ENCODE assay signal across 13 mouse cellular contexts in the genomic region with DNA sequence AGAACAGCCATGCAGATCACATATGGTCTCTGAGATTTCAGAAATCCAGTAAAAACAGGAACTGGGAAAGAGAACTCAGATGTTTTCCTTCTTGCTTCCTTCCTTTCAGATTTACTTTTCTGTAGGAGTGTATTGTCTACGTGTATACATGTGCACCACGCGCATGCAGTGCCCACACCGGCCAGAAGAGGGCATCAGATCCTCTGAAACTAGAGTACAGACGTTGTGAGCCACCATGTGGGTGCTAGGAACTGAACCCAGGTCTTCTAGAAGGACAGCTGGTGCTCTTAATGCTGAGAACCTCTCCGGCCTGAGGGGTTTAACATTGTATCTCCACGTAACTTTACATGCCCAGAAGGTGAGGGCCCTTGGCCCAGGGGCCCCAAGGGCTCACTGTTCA. TPM values are rescaled to one million over a fixed set of nuclear protein-coding genes. Genes with fewer than 3 reads are reported as not detected.
DNase-seq lines count a peak whose midpoint lies in the region; ATAC-seq and TF ChIP-seq lines count a peak whose summit lies in the region.
"Had no signal": no experiment of that assay in that cellular context is flagged by ENCODE, and none has a peak within 500 bp of the region (broad histone marks: within the 10 kb centered on the region; RNA-seq: fewer than 3 reads in every experiment).

No protein-coding gene starts in this region.

- TF ChIP-seq CTCF in heart, postnatal 0 days (IDR thresholded peaks at IDR 0.05; ENCODE audit: low read depth), result peak; percentile 9; the same call in 1 of the 2 replicates
- peak; percentile 44 for TF ChIP-seq CTCF in lung, postnatal 0 days (IDR thresholded peaks at IDR 0.05)

- H3K4me1 ChIP-seq in heart, postnatal 0 days (ENCODE audit: control insufficient read depth, insufficient read depth), result no peaks in the 10 kb centered on the region
- no peaks in the 10 kb centered on the region for H3K4me1 ChIP-seq in lung, postnatal 0 days (ENCODE audit: insufficient read depth, low read depth, low read length)
- H3K4me1 ChIP-seq in forebrain, embryonic 10.5 days, result no peaks in the 10 kb centered on the region
- H3K4me1 ChIP-seq: embryonic facial prominence, embryonic 12.5 days; hindbrain, embryonic 12.5 days had no signal

- no peak for TF ChIP-seq EP300 in heart, postnatal 0 days (IDR thresholded peaks at IDR 0.05; ENCODE audit: low read depth)
- no peak for TF ChIP-seq EP300 in lung, postnatal 0 days (IDR thresholded peaks at IDR 0.05)

- H3K36me3 ChIP-seq in heart, postnatal 0 days (replicated peaks; ENCODE audit: control insufficient read depth, insufficient read depth, low read length), result peaks cover 75% of the 10 kb centered on the region
- H3K36me3 ChIP-seq in lung, postnatal 0 days (ENCODE audit: insufficient read depth, low read length), result peaks cover 29% of the 10 kb centered on the region
- H3K36me3 ChIP-seq in splenic B cell, adult 2 months (ENCODE audit: control insufficient read depth, insufficient read depth, low read length, poor library complexity, severe bottlenecking), result peaks cover 18% of the 10 kb centered on the region
- peaks cover 100% of the 10 kb centered on the region for H3K36me3 ChIP-seq in forebrain, embryonic 10.5 days (replicated peaks)

- peaks cover 9% of the 10 kb centered on the region; the same call in 1 of the 2 replicates for H3K9me3 ChIP-seq in heart, postnatal 0 days (replicated peaks; ENCODE audit: control insufficient read depth, low read length)
- peaks cover 3% of the 10 kb centered on the region; the same call in 1 of the 2 replicates for H3K9me3 ChIP-seq in lung, postnatal 0 days (ENCODE audit: low read length)
- peaks cover 18% of the 10 kb centered on the region for H3K9me3 ChIP-seq in forebrain, embryonic 10.5 days

- WGBS in heart, postnatal 0 days, result 99% methylated on average over 7 of the region's 7 CpGs
- WGBS in lung, postnatal 0 days, result 93% methylated on average over 7 of the region's 7 CpGs
- WGBS in forebrain, embryonic 10.5 days, result 89% methylated on average over 7 of the region's 7 CpGs

- no peak for ATAC-seq in heart, postnatal 0 days (ENCODE audit: insufficient read depth, low read depth)
- no peak for ATAC-seq in lung, postnatal 0 days
- ATAC-seq: forebrain, postnatal 0 days had no signal

- H3K4me2 ChIP-seq in heart, postnatal 0 days (ENCODE audit: low read depth, low read length), result no peak overlapping the region
- no peak overlapping the region for H3K4me2 ChIP-seq in lung, postnatal 0 days (replicated peaks; ENCODE audit: low read depth, low read length)
- H3K4me2 ChIP-seq: embryonic facial prominence, embryonic 12.5 days; hindbrain, embryonic 12.5 days had no signal

- no peak overlapping the region for H3K4me3 ChIP-seq in heart, postnatal 0 days (ENCODE audit: low read depth, low read length)
- H3K4me3 ChIP-seq in lung, postnatal 0 days (ENCODE audit: low read depth, low read length), result no peak overlapping the region
- H3K4me3 ChIP-seq in forebrain, embryonic 10.5 days, result no peak overlapping the region
- H3K4me3 ChIP-seq: embryonic facial prominence, embryonic 12.5 days; hindbrain, embryonic 12.5 days had no signal

- no peak overlapping the region for H3K27ac ChIP-seq in heart, postnatal 0 days (ENCODE audit: low read depth)
- H3K27ac ChIP-seq in lung, postnatal 0 days (ENCODE audit: low read length), result no peak overlapping the region
- H3K27ac ChIP-seq in forebrain, embryonic 10.5 days, result no peak overlapping the region
- H3K27ac ChIP-seq: embryonic facial prominence, embryonic 12.5 days; hindbrain, embryonic 12.5 days had no signal

- DNase-seq in heart, postnatal 0 days (ENCODE audit: low spot score), result no peak
- DNase-seq in heart, postnatal 25 days (ENCODE audit: low spot score), result no peak
- no peak for DNase-seq in lung, postnatal 0 days (ENCODE audit: low spot score)
- no peak for DNase-seq in lung, postnatal 25 days (ENCODE audit: low spot score)
- peak; percentile 69 for DNase-seq in ZHBTc4 (ENCODE audit: low read depth, low spot score)
- peak; percentile 29 for DNase-seq in splenic B cell, adult 2 months (ENCODE audit: low read depth, low spot score)
- DNase-seq in forebrain, embryonic 10.5 days (ENCODE audit: extremely low spot score, low spot score), result no peak
- DNase-seq in cerebellum, adult 8-10 months, result no peak
- DNase-seq: cerebellum, adult 11 months; forebrain, postnatal 0 days; kidney, postnatal 25 days had no signal

- H3K27me3 ChIP-seq in heart, postnatal 0 days (ENCODE audit: control insufficient read depth, insufficient read depth, low read length), result no peaks in the 10 kb centered on the region
- no peaks in the 10 kb centered on the region for H3K27me3 ChIP-seq in lung, postnatal 0 days (replicated peaks; ENCODE audit: insufficient read depth, low read length)
- no peaks in the 10 kb centered on the region for H3K27me3 ChIP-seq in splenic B cell, adult 2 months (ENCODE audit: control insufficient read depth, insufficient read depth, low read length, poor library complexity, severe bottlenecking)
- H3K27me3 ChIP-seq in forebrain, embryonic 10.5 days (ENCODE audit: poor library complexity, severe bottlenecking), result no peaks in the 10 kb centered on the region
- H3K27me3 ChIP-seq: embryonic facial prominence, embryonic 12.5 days; hindbrain, embryonic 12.5 days had no signal

- intact Hi-C loops in heart, postnatal 25 days (cut with DNase I), result no loop called here

- no peak overlapping the region for H3K9ac ChIP-seq in heart, postnatal 0 days (replicated peaks; ENCODE audit: low read depth, low read length)
- no peak overlapping the region for H3K9ac ChIP-seq in lung, postnatal 0 days (replicated peaks; ENCODE audit: low read depth)
- H3K9ac ChIP-seq: embryonic facial prominence, embryonic 12.5 days; forebrain, postnatal 0 days; hindbrain, embryonic 12.5 days had no signal

RNA-seq across cellular contexts. Expression of a gene that starts 9.0 kb away (rescaled TPM):
- total RNA-seq in heart, postnatal 0 days (2014; rRNA removed; ENCODE audit: low replicate concordance), result 92.7 and 103 TPM in 2 replicates
- 131 and 133 TPM in 2 replicates for polyA plus RNA-seq in heart, postnatal 0 days (2015; fragmentation: Nextera tagmentation; extraction: Ambion mirVana)
- 10 to 100 TPM; 52.5 to 53.5 TPM for total RNA-seq in heart, postnatal 25 days (2021)
- polyA plus RNA-seq in lung, postnatal 0 days (2015; fragmentation: Nextera tagmentation; extraction: Ambion mirVana), result 133 and 137 TPM in 2 replicates
- 204 and 209 TPM in 2 replicates for polyA plus RNA-seq in forebrain, embryonic 10.5 days (2016; fragmentation: Nextera tagmentation; extraction: Ambion mirVana)

RNA-seq across cellular contexts. Expression of a gene that starts 18.9 kb away (rescaled TPM):
- total RNA-seq in heart, postnatal 0 days (2014; rRNA removed; ENCODE audit: low replicate concordance), result 6.5 and 12.2 TPM in 2 replicates
- 30.6 and 35.5 TPM in 2 replicates for polyA plus RNA-seq in heart, postnatal 0 days (2015; fragmentation: Nextera tagmentation; extraction: Ambion mirVana)
- 1 to 10 TPM in 1 of 2 experiments, under 1 TPM in 1; 0.83 to 1.2 TPM for total RNA-seq in heart, postnatal 25 days (2021)
- 5.2 and 8.2 TPM in 2 replicates for polyA plus RNA-seq in lung, postnatal 0 days (2015; fragmentation: Nextera tagmentation; extraction: Ambion mirVana)
- polyA plus RNA-seq in forebrain, embryonic 10.5 days (2016; fragmentation: Nextera tagmentation; extraction: Ambion mirVana), result 42.8 and 53.3 TPM in 2 replicates

RNA-seq across cellular contexts. Expression of a gene that starts 42.8 kb away (rescaled TPM):
- total RNA-seq in heart, postnatal 0 days (2014; rRNA removed; ENCODE audit: low replicate concordance), result 34.0 and 50.6 TPM in 2 replicates
- 37.6 and 42.0 TPM in 2 replicates for polyA plus RNA-seq in heart, postnatal 0 days (2015; fragmentation: Nextera tagmentation; extraction: Ambion mirVana)
- total RNA-seq in heart, postnatal 25 days (2021), result 10 to 100 TPM; 30.5 to 33.5 TPM
- 42.1 and 47.8 TPM in 2 replicates for polyA plus RNA-seq in lung, postnatal 0 days (2015; fragmentation: Nextera tagmentation; extraction: Ambion mirVana)
- 106 and 107 TPM in 2 replicates for polyA plus RNA-seq in forebrain, embryonic 10.5 days (2016; fragmentation: Nextera tagmentation; extraction: Ambion mirVana)

RNA-seq across cellular contexts. Expression of a gene that starts 52.7 kb away (rescaled TPM):
- total RNA-seq in heart, postnatal 0 days (2014; rRNA removed; ENCODE audit: low replicate concordance), result 22.6 and 103 TPM in 2 replicates
- 43.5 and 45.7 TPM in 2 replicates for polyA plus RNA-seq in heart, postnatal 0 days (2015; fragmentation: Nextera tagmentation; extraction: Ambion mirVana)
- total RNA-seq in heart, postnatal 25 days (2021), result 10 to 100 TPM; 37.4 to 39.8 TPM
- 54.6 and 54.8 TPM in 2 replicates for polyA plus RNA-seq in lung, postnatal 0 days (2015; fragmentation: Nextera tagmentation; extraction: Ambion mirVana)
- 34.5 and 35.8 TPM in 2 replicates for polyA plus RNA-seq in forebrain, embryonic 10.5 days (2016; fragmentation: Nextera tagmentation; extraction: Ambion mirVana)

Comparison
In these comparisons a context has a peak if more than half of its experiments do, and no peak if none do; other contexts are left out.
1. DNase-seq: peak in ZHBTc4 (single experiment) and splenic B cell, adult 2 months (single experiment); none in heart, postnatal 0 days (single experiment), heart, postnatal 25 days (single experiment), lung, postnatal 0 days (single experiment), lung, postnatal 25 days (single experiment), forebrain, embryonic 10.5 days (single experiment) and cerebellum, adult 8-10 months (single experiment).